Mouse (Mus musculus): Measurements from ENCODE around the gene Flt1. TPM values are rescaled to one million over a fixed set of nuclear protein-coding genes. Genes with fewer than 3 reads are reported as not detected.

The Flt1 gene
- polyA plus RNA-seq, 1 experiment: 2.1 TPM

- no peaks in the 10 kb centered on the region for H3K79me2 ChIP-seq (ENCODE audit: control insufficient read depth, insufficient read depth)
- H3ac ChIP-seq (ENCODE audit: control insufficient read depth, insufficient read length, low read depth): no peak overlapping the region
- peaks cover 30% of the 10 kb centered on the region for H3K36me3 ChIP-seq (ENCODE audit: control insufficient read depth, insufficient read depth)
Measured at GRCm38 (mm10) chr5:147549016-147549755, 176.6 kb downstream of the Flt1 start.

GRCm38 (mm10) chr5:147545731-147546241 is 180.0 kb downstream of the Flt1 start:
- peaks cover 39% of the 10 kb centered on the region for H3K36me3 ChIP-seq (ENCODE audit: control insufficient read depth, insufficient read depth)
- no peaks in the 10 kb centered on the region for H3K79me2 ChIP-seq (ENCODE audit: control insufficient read depth, insufficient read depth)
- H3K79me3 ChIP-seq (ENCODE audit: low read depth): no peaks in the 10 kb centered on the region
- no peaks in the 10 kb centered on the region for H3K27me3 ChIP-seq (ENCODE audit: control insufficient read depth, insufficient read depth, insufficient read length)
- no peak for TF ChIP-seq FOSL1 (IDR thresholded peaks at IDR 0.05; ENCODE audit: insufficient read depth, low read length, poor library complexity, severe bottlenecking)
- TF ChIP-seq MYOG (IDR thresholded peaks at IDR 0.05; ENCODE audit: control insufficient read depth, extremely low read depth, insufficient read length): no peak
- TF ChIP-seq MYOD1 (IDR thresholded peaks at IDR 0.05; ENCODE audit: control insufficient read depth, insufficient read length, low read depth): no peak
- no peak for TF ChIP-seq CTCF (IDR thresholded peaks at IDR 0.05; ENCODE audit: control insufficient read depth, insufficient read depth, insufficient read length)
- no peak for TF ChIP-seq CEBPB (IDR thresholded peaks at IDR 0.05; ENCODE audit: low read depth)
- no peak for TF ChIP-seq MAX (IDR thresholded peaks at IDR 0.05)
- no peak for TF ChIP-seq USF1 (IDR thresholded peaks at IDR 0.05; ENCODE audit: low read depth)
- H3K4me3 ChIP-seq (ENCODE audit: insufficient read depth, poor library complexity, severe bottlenecking): no peak overlapping the region
- no peak overlapping the region for H3ac ChIP-seq (ENCODE audit: control insufficient read depth, insufficient read length, low read depth)

More at GRCm38 (mm10) chr5:147549016-147549755, 176.6 kb downstream of the Flt1 start:
- Histone ChIP-seq H3K27me3 (ENCODE audit: control insufficient read depth, insufficient read depth, insufficient read length) (no peaks in the 10 kb centered on the region), H3K79me3 (ENCODE audit: low read depth) (no peaks in the 10 kb centered on the region), H3K4me3 (ENCODE audit: insufficient read depth, poor library complexity, severe bottlenecking) (no peak overlapping the region)
- TF ChIP-seq FOSL1 (IDR thresholded peaks at IDR 0.05; ENCODE audit: insufficient read depth, low read length, poor library complexity, severe bottlenecking) (no peak), MYOD1 (IDR thresholded peaks at IDR 0.05; ENCODE audit: control insufficient read depth, insufficient read length, low read depth) (no peak), MAX (IDR thresholded peaks at IDR 0.05) (no peak), CEBPB (IDR thresholded peaks at IDR 0.05; ENCODE audit: low read depth) (no peak), USF1 (IDR thresholded peaks at IDR 0.05; ENCODE audit: low read depth) (no peak), CTCF (IDR thresholded peaks at IDR 0.05; ENCODE audit: control insufficient read depth, insufficient read depth, insufficient read length) (no peak), MYOG (IDR thresholded peaks at IDR 0.05; ENCODE audit: control insufficient read depth, extremely low read depth, insufficient read length) (no peak)

GRCm38 (mm10) chr5:147542291-147542690 is 183.5 kb downstream of the Flt1 start:
- Histone ChIP-seq H3K36me3 (ENCODE audit: control insufficient read depth, insufficient read depth) (peaks cover 54% of the 10 kb centered on the region), H3K79me2 (ENCODE audit: control insufficient read depth, insufficient read depth) (no peaks in the 10 kb centered on the region), H3K27me3 (ENCODE audit: control insufficient read depth, insufficient read depth, insufficient read length) (no peaks in the 10 kb centered on the region), H3K79me3 (ENCODE audit: low read depth) (no peaks in the 10 kb centered on the region), H3ac (ENCODE audit: control insufficient read depth, insufficient read length, low read depth) (no peak overlapping the region), H3K4me3 (ENCODE audit: insufficient read depth, poor library complexity, severe bottlenecking) (no peak overlapping the region)
- no peak for TF ChIP-seq CEBPB (IDR thresholded peaks at IDR 0.05; ENCODE audit: low read depth)
- TF ChIP-seq CTCF (IDR thresholded peaks at IDR 0.05; ENCODE audit: control insufficient read depth, insufficient read depth, insufficient read length): no peak
- TF ChIP-seq FOSL1 (IDR thresholded peaks at IDR 0.05; ENCODE audit: insufficient read depth, low read length, poor library complexity, severe bottlenecking): no peak
- no peak for TF ChIP-seq MYOD1 (IDR thresholded peaks at IDR 0.05; ENCODE audit: control insufficient read depth, insufficient read length, low read depth)
- no peak for TF ChIP-seq USF1 (IDR thresholded peaks at IDR 0.05; ENCODE audit: low read depth)
- no peak for TF ChIP-seq MYOG (IDR thresholded peaks at IDR 0.05; ENCODE audit: control insufficient read depth, extremely low read depth, insufficient read length)
- TF ChIP-seq MAX (IDR thresholded peaks at IDR 0.05): no peak

GRCm38 (mm10) chr5:147539815-147540214 is 186.0 kb downstream of the Flt1 start:
- Histone ChIP-seq H3ac (ENCODE audit: control insufficient read depth, insufficient read length, low read depth) (no peak overlapping the region), H3K36me3 (ENCODE audit: control insufficient read depth, insufficient read depth) (peaks cover 46% of the 10 kb centered on the region), H3K27me3 (ENCODE audit: control insufficient read depth, insufficient read depth, insufficient read length) (no peaks in the 10 kb centered on the region), H3K4me3 (ENCODE audit: insufficient read depth, poor library complexity, severe bottlenecking) (no peak overlapping the region), H3K79me2 (ENCODE audit: control insufficient read depth, insufficient read depth) (no peaks in the 10 kb centered on the region), H3K79me3 (ENCODE audit: low read depth) (no peaks in the 10 kb centered on the region)
- TF ChIP-seq CEBPB (IDR thresholded peaks at IDR 0.05; ENCODE audit: low read depth) (no peak), CTCF (IDR thresholded peaks at IDR 0.05; ENCODE audit: control insufficient read depth, insufficient read depth, insufficient read length) (no peak), MAX (IDR thresholded peaks at IDR 0.05) (no peak), MYOD1 (IDR thresholded peaks at IDR 0.05; ENCODE audit: control insufficient read depth, insufficient read length, low read depth) (no peak), MYOG (IDR thresholded peaks at IDR 0.05; ENCODE audit: control insufficient read depth, extremely low read depth, insufficient read length) (no peak), USF1 (IDR thresholded peaks at IDR 0.05; ENCODE audit: low read depth) (no peak), FOSL1 (IDR thresholded peaks at IDR 0.05; ENCODE audit: insufficient read depth, low read length, poor library complexity, severe bottlenecking) (no peak)

GRCm38 (mm10) chr5:147539409-147539808 is 186.4 kb downstream of the Flt1 start:
- Histone ChIP-seq H3K27me3 (ENCODE audit: control insufficient read depth, insufficient read depth, insufficient read length) (no peaks in the 10 kb centered on the region), H3K79me2 (ENCODE audit: control insufficient read depth, insufficient read depth) (no peaks in the 10 kb centered on the region), H3K36me3 (ENCODE audit: control insufficient read depth, insufficient read depth) (peaks cover 46% of the 10 kb centered on the region), H3ac (ENCODE audit: control insufficient read depth, insufficient read length, low read depth) (no peak overlapping the region), H3K4me3 (ENCODE audit: insufficient read depth, poor library complexity, severe bottlenecking) (no peak overlapping the region), H3K79me3 (ENCODE audit: low read depth) (no peaks in the 10 kb centered on the region)
- TF ChIP-seq MYOG (IDR thresholded peaks at IDR 0.05; ENCODE audit: control insufficient read depth, extremely low read depth, insufficient read length) (no peak), CEBPB (IDR thresholded peaks at IDR 0.05; ENCODE audit: low read depth) (no peak), MAX (IDR thresholded peaks at IDR 0.05) (no peak), FOSL1 (IDR thresholded peaks at IDR 0.05; ENCODE audit: insufficient read depth, low read length, poor library complexity, severe bottlenecking) (no peak), USF1 (IDR thresholded peaks at IDR 0.05; ENCODE audit: low read depth) (no peak), CTCF (IDR thresholded peaks at IDR 0.05; ENCODE audit: control insufficient read depth, insufficient read depth, insufficient read length) (no peak), MYOD1 (IDR thresholded peaks at IDR 0.05; ENCODE audit: control insufficient read depth, insufficient read length, low read depth) (no peak)
